Mouse (Mus musculus): ENCODE measurements around the gene Mtcl1. TPM values are rescaled to one million over a fixed set of nuclear protein-coding genes. Genes with fewer than 3 reads are reported as not detected.

The Mtcl1 gene
- polyA plus RNA-seq (2017; shearing (Covaris generic)), result 0.68 TPM

GRCm38 (mm10) chr17:66449460-66450341 is at the start of gene Mtcl1:
Gene Mtcl1, minus strand, starts transcription at chr17:66449750.

Other genes starting within 250 kb of the Mtcl1 start
- 16.7 TPM for gene Rab12, start 70.0 kb upstream of the Mtcl1 start, polyA plus RNA-seq (2017; shearing (Covaris generic))
- not detected for gene Themis3, start 144.9 kb upstream of the Mtcl1 start, polyA plus RNA-seq (2017; shearing (Covaris generic))

All from effector memory CD4-positive, alpha-beta T cell, adult 7 months (primary cell).